Mouse (Mus musculus) kidney, embryonic 16.5 days (tissue): ENCODE measurements around the gene Mtrf1. TPM values are rescaled to one million over a fixed set of nuclear protein-coding genes. Genes with fewer than 3 reads are reported as not detected.
A peak's percentile ranks its signal among the peaks of the same experiment; 100 is the strongest.
"Not testable (repeated sequence)": the region's sequence is repeated elsewhere in the genome, so short reads cannot be mapped to it uniquely, and the experiment has no call there.

Experiments
- ATAC-seq: fragments of 200-750 bp; cut with Nextera tagmentation; 2 replicates; pipeline ENCODE4 v1.8.0; 2017; ENCODE audit warnings: moderate TSS enrichment; ENCODE audit not compliant: low FRiP score, low TSS enrichment
- H3K27ac ChIP-seq: fragments of 300-500 bp; sonication (generic); 2 replicates; pipeline ENCODE4 v1.5.1; 2014; ENCODE audit warnings: low read length
- H3K27me3 ChIP-seq: fragments of 300-500 bp; sonication (generic); 2 replicates; pipeline ENCODE4 v1.6.1; 2014; ENCODE audit warnings: low read length, control low read depth, mixed read lengths; ENCODE audit not compliant: insufficient read depth
- H3K36me3 ChIP-seq: fragments of 300-500 bp; sonication (generic); 2 replicates; pipeline ENCODE4 v1.6.1; 2014; ENCODE audit warnings: low read length, control low read depth, mixed read lengths; ENCODE audit not compliant: insufficient read depth
- H3K4me1 ChIP-seq: fragments of 300-500 bp; sonication (generic); 2 replicates; pipeline ENCODE4 v1.6.1; 2014; ENCODE audit warnings: low read length, control low read depth, mixed read lengths; ENCODE audit not compliant: insufficient read depth
- H3K4me2 ChIP-seq: fragments of 300-500 bp; sonication (generic); replicated peaks from 2 replicates; pipeline ENCODE4 v1.6.1; 2014; ENCODE audit warnings: low read depth, low read length
- H3K4me3 ChIP-seq: fragments of 300-500 bp; sonication (generic); 2 replicates; pipeline ENCODE4 v1.5.1; 2014; ENCODE audit warnings: mild to moderate bottlenecking, low read length
- H3K9ac ChIP-seq: fragments of 300-500 bp; sonication (generic); replicated peaks from 2 replicates; pipeline ENCODE4 v1.6.1; 2014; ENCODE audit warnings: low read length
- H3K9me3 ChIP-seq: fragments of 300-500 bp; sonication (generic); 2 replicates; pipeline ENCODE4 v1.6.1; 2016; ENCODE audit warnings: low read length, control low read depth
- WGBS: fragments of 180-500 bp; shearing (Covaris S2); extraction: QIAGEN DNeasy Blood & Tissue Kit; methylation state at CpG from one replicate; pipeline ENCODE4 v1.1.7; 2014; 5-methylcytosine and 5-hydroxymethylcytosine counted together
- polyA plus RNA-seq: library from polyadenylated mRNA; unstranded; fragments of >200 nt; fragmentation: Nextera tagmentation; extraction: Ambion mirVana; gene quantifications from 2 replicates; pipeline ENCODE4 v1.2.1, GENCODE M21; 2015

The Mtrf1 gene
- polyA plus RNA-seq, 1 experiment from 2014 or later = 11.6 TPM

DNA sequence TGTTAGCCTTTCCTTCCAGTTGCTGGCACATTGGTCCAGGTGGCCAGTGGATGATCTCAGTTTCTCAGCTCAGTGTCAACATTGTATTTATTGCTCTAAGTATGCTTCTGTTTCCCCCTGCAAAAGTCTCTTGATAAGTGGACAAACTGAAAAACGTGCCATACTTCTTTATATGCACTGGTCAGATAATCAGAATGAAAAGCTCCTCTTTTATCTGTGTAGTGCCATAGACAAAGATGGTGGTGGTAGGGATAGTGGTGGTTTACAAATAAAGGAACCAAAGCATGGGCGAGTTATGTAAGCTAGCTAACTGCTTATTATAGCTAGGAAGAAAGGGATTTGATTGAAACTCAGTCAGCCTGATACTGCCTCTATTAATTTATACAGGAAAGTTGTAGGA, 10.1 kb downstream of the Mtrf1 start:
- Histone ChIP-seq H3K4me2 (no peak overlapping the region), H3K36me3 (peaks cover 15% of the 10 kb centered on the region; the same call in 1 of the 2 replicates), H3K9ac (no peak overlapping the region), H3K4me1 (no peaks in the 10 kb centered on the region), H3K27ac (no peak overlapping the region), H3K9me3 (no peaks in the 10 kb centered on the region), H3K4me3 (no peak overlapping the region), H3K27me3 (no peaks in the 10 kb centered on the region)
- WGBS = 85% methylated on average over 2 of the region's 2 CpGs
- no peak for ATAC-seq

DNA sequence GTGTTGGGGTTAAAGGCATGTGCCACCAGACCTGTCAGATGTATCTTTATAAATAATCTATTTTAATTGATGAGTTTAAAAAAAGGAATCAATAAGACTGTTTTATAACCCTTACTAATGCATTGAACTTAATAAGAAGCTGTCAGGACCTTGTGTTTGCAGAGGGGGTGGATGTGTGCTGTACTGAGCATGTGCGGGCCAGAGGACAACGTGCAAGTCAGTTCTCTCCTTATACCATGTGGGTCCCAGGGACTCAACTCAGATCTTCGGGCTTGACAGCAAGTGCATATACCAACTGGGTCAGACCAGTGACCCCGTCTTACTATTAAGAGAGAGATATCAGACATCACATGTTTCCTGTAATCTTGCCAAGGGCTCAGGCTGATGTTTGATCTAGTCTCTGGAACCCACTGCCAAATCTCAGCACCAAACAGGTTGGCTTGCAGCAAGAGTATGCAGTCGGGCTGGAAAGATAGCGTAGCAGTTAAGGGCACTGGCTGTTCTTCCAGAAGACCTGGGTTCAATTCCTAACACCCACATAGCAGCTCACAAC, 11.8 kb downstream of the Mtrf1 start:
- Histone ChIP-seq H3K4me3 (no peak overlapping the region), H3K4me1 (no peaks in the 10 kb centered on the region), H3K27me3 (no peaks in the 10 kb centered on the region), H3K9ac (no peak overlapping the region), H3K36me3 (peaks cover 12% of the 10 kb centered on the region), H3K27ac (no peak overlapping the region), H3K9me3 (no peaks in the 10 kb centered on the region), H3K4me2 (no peak overlapping the region)
- ATAC-seq = no peak
- 90% methylated on average over 6 of the region's 6 CpGs for WGBS

DNA sequence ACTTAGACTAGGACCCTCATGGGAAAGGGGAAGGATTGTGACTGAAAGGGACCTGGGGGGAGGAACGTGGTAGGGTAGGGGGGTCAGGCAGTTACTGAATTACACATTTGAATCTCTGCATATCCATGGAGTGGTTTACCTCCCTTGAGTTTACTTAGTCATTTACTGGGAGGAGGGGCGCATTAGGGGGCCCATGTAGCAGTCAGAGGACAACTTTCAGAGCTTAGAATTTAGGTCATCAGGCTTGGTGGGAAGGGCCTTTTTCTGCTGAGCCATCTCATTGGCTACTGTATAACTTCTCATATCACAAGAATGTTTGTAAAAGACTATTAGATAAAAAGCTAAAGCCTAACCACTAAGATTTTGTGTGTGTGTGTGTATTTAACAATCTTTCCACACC, 13.1 kb downstream of the Mtrf1 start:
- H3K4me3 ChIP-seq = no peak overlapping the region
- no peak for ATAC-seq
- H3K9ac ChIP-seq = no peak overlapping the region
- H3K27ac ChIP-seq = no peak overlapping the region
- H3K9me3 ChIP-seq = no peaks in the 10 kb centered on the region
- H3K27me3 ChIP-seq = no peaks in the 10 kb centered on the region
- H3K36me3 ChIP-seq = peaks cover 12% of the 10 kb centered on the region
- 87% methylated on average over 2 of the region's 2 CpGs for WGBS
- H3K4me2 ChIP-seq = no peak overlapping the region
- H3K4me1 ChIP-seq = no peaks in the 10 kb centered on the region

DNA sequence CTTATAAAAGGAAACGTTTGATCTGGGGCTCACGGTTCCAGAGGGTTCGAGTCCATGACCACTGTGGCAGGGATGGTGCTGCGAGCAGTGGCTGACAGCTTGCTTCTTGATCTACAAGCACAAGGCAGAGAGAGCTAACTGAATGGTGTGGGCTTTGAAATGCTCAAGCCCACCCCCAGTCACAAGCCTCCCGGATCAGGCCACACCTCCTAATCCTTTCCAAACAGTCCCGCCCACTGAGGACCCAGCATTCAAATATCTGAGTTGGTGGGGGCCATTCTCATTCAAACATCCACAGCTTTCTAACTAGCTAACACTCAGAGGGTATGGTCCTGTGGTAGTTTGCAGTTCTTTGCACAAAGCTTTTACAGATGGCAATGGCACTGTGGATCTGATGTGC, 15.5 kb downstream of the Mtrf1 start:
- H3K4me2 ChIP-seq = no peak overlapping the region
- WGBS = 90% methylated on average over 6 of the region's 6 CpGs
- no peak overlapping the region for H3K9ac ChIP-seq

DNA sequence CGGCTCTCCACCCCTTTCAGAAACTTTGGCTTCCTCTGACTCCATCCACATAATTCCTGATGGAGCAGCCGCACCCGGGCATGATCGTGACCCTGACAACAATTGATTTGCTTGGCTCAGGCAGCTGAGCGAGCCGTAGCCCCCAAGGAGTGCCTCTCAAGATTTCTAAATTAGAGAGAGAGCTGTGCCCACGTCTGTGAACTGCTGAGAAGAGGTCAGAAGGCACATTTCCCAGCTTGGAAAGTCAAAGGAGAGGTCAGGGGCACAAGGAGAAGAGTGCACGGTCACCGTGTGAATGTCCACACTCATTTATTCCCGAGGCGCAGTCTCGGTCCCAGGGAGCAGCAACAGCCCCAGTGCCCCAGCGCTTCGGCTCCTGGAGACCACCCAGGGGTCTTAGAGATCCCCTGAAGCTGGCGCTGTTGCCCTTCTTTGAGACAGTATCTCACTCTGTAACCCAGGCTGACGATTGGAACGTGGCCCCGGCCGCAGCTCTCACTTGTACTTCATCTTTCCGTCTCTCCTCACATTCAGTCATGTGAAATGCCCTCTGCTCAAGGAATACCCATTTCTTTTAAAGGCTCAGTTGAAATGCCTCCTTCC, 22.6 kb downstream of the Mtrf1 start:
- Histone ChIP-seq H3K9ac (no peak overlapping the region), H3K27ac (no peak overlapping the region), H3K36me3 (peaks cover 10% of the 10 kb centered on the region), H3K9me3 (no peaks in the 10 kb centered on the region), H3K4me1 (no peaks in the 10 kb centered on the region), H3K4me3 (no peak overlapping the region), H3K4me2 (no peak overlapping the region), H3K27me3 (no peaks in the 10 kb centered on the region)
- WGBS = 66% methylated on average over 20 of the region's 20 CpGs
- ATAC-seq = no peak

More for the DNA sequence above, 15.5 kb downstream of the Mtrf1 start:
- Histone ChIP-seq H3K4me1 (no peaks in the 10 kb centered on the region), H3K9me3 (no peaks in the 10 kb centered on the region), H3K4me3 (no peak overlapping the region), H3K27ac (no peak overlapping the region), H3K36me3 (peaks cover 9% of the 10 kb centered on the region), H3K27me3 (no peaks in the 10 kb centered on the region)
- no peak for ATAC-seq

DNA sequence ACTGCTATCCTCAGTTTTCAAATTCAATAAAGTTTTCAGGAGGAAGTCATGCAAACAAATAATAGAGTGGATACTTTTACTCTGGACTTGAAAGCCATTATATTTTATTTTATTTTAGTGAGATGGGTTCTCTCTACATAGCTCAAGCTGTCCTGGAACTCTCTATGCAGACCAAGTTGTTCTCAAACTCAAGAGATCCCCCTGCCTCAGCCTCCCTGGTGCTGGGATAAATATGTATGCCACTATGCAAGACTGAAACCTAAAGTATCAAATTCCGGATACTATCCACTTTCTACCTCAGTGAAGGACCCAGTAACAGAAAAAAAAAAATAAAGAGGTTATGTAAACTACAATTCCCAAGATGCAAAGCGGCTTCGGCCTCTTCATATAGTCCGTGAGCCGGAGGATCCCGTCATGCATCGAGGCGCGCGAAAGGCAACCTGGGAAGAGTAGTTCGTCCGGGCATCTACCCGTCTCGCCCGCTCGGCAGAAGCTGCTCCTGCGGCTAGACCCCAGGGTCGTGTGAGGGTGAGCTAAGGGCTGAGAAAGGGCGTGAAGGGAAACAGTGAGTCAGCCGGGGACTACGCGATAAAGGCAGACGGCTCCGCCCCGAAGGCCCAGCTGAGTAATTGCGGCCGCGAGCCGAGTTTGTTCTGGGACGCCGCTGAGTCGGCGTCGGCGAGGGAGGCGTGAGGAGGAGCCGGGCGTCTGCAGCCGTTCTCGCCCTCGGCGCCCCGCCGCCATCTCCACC, 28.6 kb downstream of the Mtrf1 start, which contains the start of gene Kbtbd7:
TSS of gene Kbtbd7 (plus strand) at position 533 of the 751 bp plus-strand sequence.
- no peaks in the 10 kb centered on the region for H3K27me3 ChIP-seq
- peaks cover 13% of the 10 kb centered on the region for H3K9me3 ChIP-seq
- peak within 1 kb of the TSS; percentile 47 for H3K4me3 ChIP-seq
- peak within 1 kb of the TSS; percentile 52 for H3K4me2 ChIP-seq
- under 1% methylated on average over 44 of the region's 44 CpGs for WGBS
- peak; percentile 99 for ATAC-seq
- H3K27ac ChIP-seq = peak within 1 kb of the TSS; percentile 70
- peaks cover 21% of the 10 kb centered on the region for H3K36me3 ChIP-seq
- no peaks in the 10 kb centered on the region for H3K4me1 ChIP-seq
- peak within 1 kb of the TSS; percentile 65 for H3K9ac ChIP-seq

DNA sequence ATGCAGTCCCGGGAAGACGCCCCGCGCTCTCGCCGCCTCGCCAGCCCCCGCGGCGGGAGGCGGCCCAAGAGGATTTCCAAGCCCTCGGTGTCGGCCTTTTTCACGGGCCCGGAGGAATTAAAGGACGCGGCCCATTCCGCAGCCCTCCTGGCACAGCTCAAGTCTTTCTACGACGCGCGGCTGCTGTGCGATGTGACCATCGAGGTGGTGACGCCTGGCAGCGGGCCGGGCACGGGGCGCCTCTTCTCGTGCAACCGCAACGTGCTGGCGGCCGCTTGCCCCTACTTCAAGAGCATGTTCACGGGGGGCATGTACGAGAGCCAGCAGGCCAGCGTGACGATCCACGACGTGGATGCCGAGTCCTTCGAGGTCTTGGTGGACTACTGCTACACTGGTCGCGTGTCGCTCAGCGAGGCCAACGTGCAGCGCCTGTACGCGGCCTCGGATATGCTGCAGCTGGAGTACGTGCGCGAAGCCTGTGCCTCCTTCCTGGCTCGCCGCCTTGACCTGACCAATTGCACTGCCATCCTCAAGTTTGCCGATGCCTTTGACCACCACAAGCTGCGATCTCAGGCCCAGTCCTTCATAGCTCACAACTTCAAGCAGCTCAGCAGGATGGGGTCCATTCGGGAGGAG, 29.3 kb downstream of the Mtrf1 start:
- not testable (repeated sequence) for H3K4me1 ChIP-seq, ATAC-seq, H3K27me3 ChIP-seq
- peak overlapping the region; percentile 65 for H3K9ac ChIP-seq
- H3K4me3 ChIP-seq = peak overlapping the region; percentile 47
- H3K4me2 ChIP-seq = peak overlapping the region; percentile 52
- WGBS = 76% methylated on average over 6 of the region's 59 CpGs
- peaks cover 13% of the 10 kb centered on the region for H3K9me3 ChIP-seq
- peak overlapping the region; percentile 70 for H3K27ac ChIP-seq
- peaks cover 25% of the 10 kb centered on the region for H3K36me3 ChIP-seq

DNA sequence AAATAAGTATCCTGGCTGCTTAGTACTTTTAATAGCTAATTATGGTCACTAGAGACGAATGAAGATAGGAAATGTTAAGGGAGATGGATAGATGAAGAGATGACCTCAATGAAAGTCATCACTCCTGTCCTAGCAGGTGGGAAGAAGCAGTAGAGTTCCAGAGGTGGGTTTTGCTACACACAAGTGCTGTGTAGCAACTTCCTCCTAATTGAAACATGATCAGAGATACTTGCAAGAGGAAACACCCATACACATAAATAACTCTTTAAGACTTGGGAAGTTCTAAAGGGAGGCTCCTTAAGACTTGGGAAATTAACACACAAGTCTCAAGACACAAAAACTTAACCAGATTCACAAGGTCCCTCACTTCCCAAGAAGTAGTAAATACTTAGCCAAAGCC, 36.5 kb downstream of the Mtrf1 start:
- H3K9me3 ChIP-seq = 0 out of 2 replicates have a peak, but pooled peaks cover 2% of the 10 kb centered on the region
- no peak overlapping the region for H3K4me2 ChIP-seq
- no peak overlapping the region for H3K9ac ChIP-seq
- 75% methylated on average over 1 of the region's 1 CpGs for WGBS
- no peak overlapping the region for H3K27ac ChIP-seq
- no peak for ATAC-seq
- no peak overlapping the region for H3K4me3 ChIP-seq
- peaks cover 4% of the 10 kb centered on the region; the same call in 1 of the 2 replicates for H3K36me3 ChIP-seq
- H3K27me3 ChIP-seq = no peaks in the 10 kb centered on the region
- H3K4me1 ChIP-seq = no peaks in the 10 kb centered on the region

DNA sequence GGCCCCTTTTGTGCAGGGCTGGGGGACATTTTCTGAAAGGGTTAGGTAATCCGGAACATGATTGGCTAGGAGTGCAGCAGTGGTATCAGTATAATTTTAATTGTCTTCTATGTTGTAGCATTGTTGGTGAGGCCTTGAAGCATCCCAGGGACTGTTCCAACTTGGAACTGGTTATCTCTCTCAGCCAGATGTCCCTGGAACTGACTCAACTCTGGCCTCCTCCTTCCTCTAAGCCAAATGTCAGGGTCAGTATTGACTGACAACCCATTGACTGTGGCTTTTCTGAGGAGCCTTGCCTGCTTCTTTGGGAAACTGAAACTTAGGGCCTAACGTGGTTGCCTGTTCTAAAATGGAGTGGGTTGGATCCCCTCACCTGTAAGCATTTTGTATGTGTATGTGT, 43.1 kb downstream of the Mtrf1 start:
- H3K4me2 ChIP-seq = no peak overlapping the region
- ATAC-seq = no peak
- H3K4me3 ChIP-seq = no peak overlapping the region
- no peaks in the 10 kb centered on the region for H3K27me3 ChIP-seq
- H3K9ac ChIP-seq = no peak overlapping the region
- no peaks in the 10 kb centered on the region for H3K4me1 ChIP-seq
- 0 out of 2 replicates have a peak, but pooled peaks cover 7% of the 10 kb centered on the region for H3K9me3 ChIP-seq
- WGBS = 86% methylated on average over 2 of the region's 2 CpGs
- H3K36me3 ChIP-seq = no peaks in the 10 kb centered on the region
- no peak overlapping the region for H3K27ac ChIP-seq
